Mouse (Mus musculus) forebrain, embryonic 15.5 days (tissue): ENCODE data around the gene Aagab. TPM values are rescaled to one million over a fixed set of nuclear protein-coding genes. Genes with fewer than 3 reads are reported as not detected.

Source experiments
- ATAC-seq: fragments of 200-750 bp; cut with Nextera tagmentation; replicated peaks from 2 replicates; pipeline ENCODE4 v1.8.0; 2017; ENCODE audit warnings: mild to moderate bottlenecking, moderate TSS enrichment, moderate library complexity
- H3K27ac ChIP-seq: fragments of 300-500 bp; sonication (generic); replicated peaks from 2 replicates; pipeline ENCODE4 v1.5.1; 2015; ENCODE audit warnings: mild to moderate bottlenecking, inconsistent platforms
- H3K27me3 ChIP-seq: fragments of 300-500 bp; sonication (generic); 2 replicates; pipeline ENCODE4 v1.6.1; 2015; ENCODE audit warnings: inconsistent platforms
- H3K36me3 ChIP-seq: fragments of 300-500 bp; sonication (generic); 2 replicates; pipeline ENCODE4 v1.6.1; 2015; ENCODE audit warnings: mild to moderate bottlenecking, inconsistent platforms
- H3K4me1 ChIP-seq: fragments of 300-500 bp; sonication (generic); 2 replicates; pipeline ENCODE4 v1.6.1; 2015; ENCODE audit warnings: inconsistent platforms
- H3K4me2 ChIP-seq: fragments of 300-500 bp; sonication (generic); replicated peaks from 2 replicates; pipeline ENCODE4 v1.6.1; 2015; ENCODE audit warnings: mild to moderate bottlenecking, inconsistent platforms
- H3K4me3 ChIP-seq: fragments of 300-500 bp; sonication (generic); 2 replicates; pipeline ENCODE4 v1.5.1; 2015; ENCODE audit warnings: mild to moderate bottlenecking, inconsistent platforms
- H3K9ac ChIP-seq: fragments of 300-500 bp; sonication (generic); replicated peaks from 2 replicates; pipeline ENCODE4 v1.6.1; 2015; ENCODE audit warnings: mild to moderate bottlenecking, inconsistent platforms
- H3K9me3 ChIP-seq: fragments of 300-500 bp; sonication (generic); 2 replicates; pipeline ENCODE4 v1.6.1; 2016; ENCODE audit warnings: inconsistent platforms
- WGBS: fragments of 180-500 bp; shearing (Covaris S2); methylation state at CpG from one replicate; pipeline ENCODE4 v1.1.7; 2015; ENCODE audit warnings: mixed read lengths; 5-methylcytosine and 5-hydroxymethylcytosine counted together
- polyA plus RNA-seq: library from polyadenylated mRNA; unstranded; fragments of >200 nt; fragmentation: Nextera tagmentation; extraction: Ambion mirVana; gene quantifications from 2 replicates; pipeline ENCODE4 v1.2.1, GENCODE M21; 2015

Gene Aagab
- polyA plus RNA-seq, 1 experiment from 2014 or later, result 56.6 TPM

DNA sequence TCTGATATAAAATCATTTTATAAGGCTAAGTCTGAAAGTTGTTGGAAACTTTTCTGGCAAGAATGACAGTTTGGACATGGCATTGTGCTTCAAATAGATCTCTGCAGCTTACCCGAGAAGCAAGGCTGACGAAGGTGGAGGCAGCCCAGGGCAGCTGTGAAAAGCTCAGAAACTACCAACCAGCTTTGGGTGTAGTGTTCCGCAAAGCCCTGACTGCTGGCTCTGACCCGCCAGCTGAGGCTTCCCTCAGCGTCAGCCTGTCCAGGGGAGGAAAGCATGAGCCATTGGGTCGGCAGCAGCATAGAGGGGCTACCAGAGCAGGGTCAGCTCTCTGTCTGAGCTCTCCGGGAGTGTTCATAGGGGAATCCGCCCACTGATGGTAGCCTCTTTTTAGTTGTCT is 6.8 kb downstream of the Aagab start:
- no peak for ATAC-seq
- Histone ChIP-seq H3K36me3 (no peaks in the 10 kb centered on the region), H3K27ac (no peak overlapping the region), H3K9me3 (no peaks in the 10 kb centered on the region), H3K27me3 (no peaks in the 10 kb centered on the region), H3K4me3 (no peak overlapping the region), H3K4me2 (no peak overlapping the region), H3K9ac (no peak overlapping the region), H3K4me1 (peaks cover 21% of the 10 kb centered on the region)
- 75% methylated on average over 8 of the region's 8 CpGs for WGBS

DNA sequence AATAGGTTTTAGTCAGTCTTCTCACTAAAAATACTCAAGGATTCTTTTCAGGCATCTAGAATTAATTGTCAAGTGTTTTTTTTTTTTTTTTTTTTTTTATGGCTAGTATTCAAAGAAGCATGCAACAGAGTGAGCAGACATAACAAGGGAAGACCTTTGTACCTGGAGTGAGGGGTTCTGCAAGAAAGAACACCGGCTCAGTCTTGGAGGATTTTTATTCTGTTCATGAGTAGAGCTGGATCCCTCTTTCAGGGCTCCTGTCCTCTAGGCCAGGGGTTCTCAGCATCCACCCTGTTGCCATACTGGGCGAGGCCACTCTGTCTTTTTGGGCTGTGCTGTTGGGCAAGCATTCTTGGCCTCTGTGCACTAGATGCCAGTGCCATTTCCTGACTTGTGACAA is 7.3 kb downstream of the Aagab start:
- Histone ChIP-seq H3K27me3 (no peaks in the 10 kb centered on the region), H3K27ac (no peak overlapping the region), H3K9ac (no peak overlapping the region), H3K4me3 (no peak overlapping the region), H3K4me1 (peaks cover 22% of the 10 kb centered on the region), H3K9me3 (no peaks in the 10 kb centered on the region), H3K4me2 (no peak overlapping the region), H3K36me3 (no peaks in the 10 kb centered on the region)
- 91% methylated on average over 2 of the region's 2 CpGs for WGBS
- no peak for ATAC-seq

DNA sequence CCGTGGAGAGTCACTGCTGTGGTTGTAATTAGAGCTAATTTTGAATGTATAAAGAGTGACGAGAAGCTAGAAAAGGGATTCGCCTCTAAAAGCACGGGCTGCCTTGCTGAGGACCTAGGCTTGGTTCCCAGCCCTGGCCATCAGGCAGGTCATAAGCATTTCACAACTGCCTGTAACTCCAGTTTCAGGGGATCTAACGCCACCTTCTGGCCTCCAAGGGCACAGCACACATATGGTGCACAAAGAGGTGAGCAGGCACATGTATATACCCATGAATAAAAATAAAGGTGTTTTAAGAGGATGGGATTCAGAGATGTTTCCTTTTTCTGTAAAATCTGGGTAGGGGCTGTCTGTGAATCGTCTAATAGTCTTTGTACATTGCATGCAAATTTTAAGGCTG is 7.8 kb downstream of the Aagab start:
- no peaks in the 10 kb centered on the region for H3K36me3 ChIP-seq
- no peaks in the 10 kb centered on the region for H3K27me3 ChIP-seq
- H3K27ac ChIP-seq, result no peak overlapping the region
- peaks cover 22% of the 10 kb centered on the region for H3K4me1 ChIP-seq
- ATAC-seq, result no peak
- no peak overlapping the region for H3K9ac ChIP-seq
- no peak overlapping the region for H3K4me3 ChIP-seq
- 87% methylated on average over 6 of the region's 6 CpGs for whole genome bisulfite sequencing
- H3K9me3 ChIP-seq, result no peaks in the 10 kb centered on the region
- H3K4me2 ChIP-seq, result no peak overlapping the region

DNA sequence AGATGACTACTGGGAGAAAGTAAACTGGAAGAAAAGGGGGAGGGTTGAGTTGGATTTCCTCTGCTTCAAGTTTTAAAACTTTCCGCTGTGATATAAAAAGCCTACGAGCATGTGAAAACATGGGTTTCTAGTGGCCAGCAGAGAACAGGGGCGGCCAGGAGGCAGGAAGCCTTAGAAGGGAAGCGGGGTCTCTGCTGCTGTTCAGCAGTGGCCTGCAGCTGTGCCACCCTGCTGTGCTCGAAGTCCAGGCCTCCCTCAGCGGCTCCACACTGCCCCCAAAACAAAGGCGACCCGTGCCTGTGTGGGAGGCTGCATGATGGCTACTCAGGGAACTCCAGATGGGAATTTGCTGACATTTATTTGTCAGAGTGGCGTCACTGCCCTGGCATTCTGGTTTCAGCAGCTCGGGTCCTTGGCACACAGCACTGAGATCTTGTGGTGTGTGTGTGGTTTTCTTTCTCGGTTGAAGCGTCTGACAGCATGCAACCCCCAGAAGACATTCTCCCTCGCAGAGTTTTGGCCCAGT is 8.4 kb downstream of the Aagab start:
- ATAC-seq, result no peak
- no peaks in the 10 kb centered on the region for H3K36me3 ChIP-seq
- H3K27ac ChIP-seq, result no peak overlapping the region
- peaks cover 22% of the 10 kb centered on the region for H3K4me1 ChIP-seq
- no peak overlapping the region for H3K9ac ChIP-seq
- no peak overlapping the region for H3K4me3 ChIP-seq
- no peaks in the 10 kb centered on the region for H3K27me3 ChIP-seq
- H3K9me3 ChIP-seq, result no peaks in the 10 kb centered on the region
- no peak overlapping the region for H3K4me2 ChIP-seq
- WGBS, result 14% methylated on average over 13 of the region's 13 CpGs

DNA sequence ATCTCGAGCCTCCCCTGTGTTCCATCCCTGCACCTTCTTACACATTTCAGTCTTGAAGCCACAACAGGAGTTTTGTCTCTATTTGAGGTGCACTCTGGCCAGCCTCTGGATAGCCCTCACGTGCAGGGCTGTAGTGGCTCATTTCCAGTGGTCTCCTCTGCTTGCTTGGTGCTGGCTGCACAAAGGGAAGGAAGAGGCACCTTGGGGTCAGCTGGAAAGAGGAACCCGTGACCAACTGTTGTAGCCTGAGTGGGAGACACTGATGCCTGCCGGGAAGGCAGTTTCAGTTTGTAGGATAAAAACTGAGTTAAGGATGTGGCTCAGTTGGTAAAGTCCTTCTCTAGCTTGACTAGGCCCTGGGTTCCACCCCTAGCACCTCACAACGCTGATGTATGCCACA is 9.5 kb downstream of the Aagab start:
- no peaks in the 10 kb centered on the region for H3K9me3 ChIP-seq
- H3K27ac ChIP-seq, result no peak overlapping the region
- no peak for ATAC-seq
- no peak overlapping the region for H3K4me3 ChIP-seq
- H3K36me3 ChIP-seq, result peaks cover under 1% of the 10 kb centered on the region; the same call in 1 of the 2 replicates
- H3K9ac ChIP-seq, result no peak overlapping the region
- WGBS, result 75% methylated on average over 5 of the region's 5 CpGs
- H3K4me2 ChIP-seq, result no peak overlapping the region
- H3K27me3 ChIP-seq, result no peaks in the 10 kb centered on the region
- peaks cover 22% of the 10 kb centered on the region for H3K4me1 ChIP-seq

DNA sequence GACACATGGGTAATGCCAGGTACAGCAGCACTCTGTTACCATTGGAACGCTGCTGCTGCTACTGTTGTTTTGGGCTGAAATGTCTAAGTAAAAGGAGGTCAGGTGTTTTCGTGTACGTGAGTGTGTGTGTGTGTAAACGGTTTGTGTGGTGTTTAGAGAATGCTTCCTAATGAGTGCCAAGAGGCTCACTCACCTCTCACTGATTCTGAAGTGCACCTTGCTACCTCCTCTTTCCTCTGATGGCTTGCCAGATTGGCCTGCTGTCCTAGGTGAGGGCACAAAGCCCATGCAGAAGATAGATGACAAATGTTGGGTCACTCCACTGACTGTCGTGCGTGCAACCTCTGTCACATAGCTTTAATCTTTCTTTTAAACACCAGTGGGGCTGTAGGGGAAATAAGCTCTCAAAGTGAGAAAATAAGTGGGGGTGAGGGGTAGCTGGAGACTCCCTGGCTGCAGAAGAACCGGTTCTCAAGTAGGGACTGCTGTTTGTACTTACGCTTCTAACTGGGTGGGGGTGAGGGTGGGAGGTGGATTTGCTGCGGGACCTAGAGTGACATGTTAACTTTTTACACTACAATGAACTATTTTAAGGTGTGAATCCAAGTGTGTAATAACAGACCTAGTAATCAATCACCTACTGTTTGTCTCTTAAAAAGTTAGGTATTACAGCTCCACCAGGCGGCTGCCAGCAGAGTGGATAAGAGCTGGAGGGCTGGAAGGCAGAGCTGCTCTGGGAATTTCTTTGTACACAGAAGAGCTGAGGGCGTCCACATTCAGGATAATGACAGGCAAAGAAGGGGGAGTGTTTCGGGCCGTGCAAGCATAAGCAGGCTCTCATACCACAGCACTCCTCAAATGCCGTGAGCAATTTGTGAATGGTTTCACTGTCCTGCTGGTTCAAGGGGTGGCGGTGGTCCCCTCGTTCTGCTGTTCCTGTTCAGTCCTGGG is 10.4 kb downstream of the Aagab start:
- Histone ChIP-seq H3K36me3 (peaks cover 8% of the 10 kb centered on the region; the same call in 1 of the 2 replicates), H3K4me1 (peaks cover 22% of the 10 kb centered on the region), H3K4me3 (no peak overlapping the region), H3K4me2 (peak overlapping the region; percentile 1; the same call in 1 of the 2 replicates), H3K9me3 (no peaks in the 10 kb centered on the region), H3K9ac (no peak overlapping the region), H3K27me3 (no peaks in the 10 kb centered on the region), H3K27ac (no peak overlapping the region)
- 38% methylated on average over 16 of the region's 16 CpGs for WGBS
- ATAC-seq, result 0 out of 2 replicates have a peak, but pooled peaks have one; percentile 26

DNA sequence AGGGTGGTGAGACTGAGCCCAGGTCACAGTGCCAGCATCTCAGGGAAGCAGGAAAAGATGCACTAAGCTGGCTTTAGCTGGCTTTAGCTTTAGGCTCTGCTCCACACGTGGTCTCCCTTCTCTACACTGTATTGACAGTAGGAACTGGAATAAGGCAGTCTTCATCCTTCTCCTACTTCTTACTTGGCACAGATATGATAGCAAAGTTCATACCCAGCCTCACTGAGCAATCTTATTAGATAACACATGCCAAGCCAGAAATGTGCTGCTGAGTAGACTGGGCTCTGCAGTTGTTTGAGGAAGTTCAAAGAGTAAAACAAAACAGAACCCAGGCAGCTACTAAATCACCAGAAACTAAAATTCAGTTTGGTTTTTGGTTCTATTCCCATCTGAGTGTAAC is 11.1 kb downstream of the Aagab start:
- no peaks in the 10 kb centered on the region for H3K27me3 ChIP-seq
- no peak overlapping the region for H3K4me3 ChIP-seq
- H3K4me2 ChIP-seq, result peak overlapping the region; percentile 1; the same call in 1 of the 2 replicates
- H3K27ac ChIP-seq, result no peak overlapping the region
- WGBS, result 26% methylated on average over 1 of the region's 1 CpGs
- ATAC-seq, result 0 out of 2 replicates have a peak, but pooled peaks have one; percentile 13
- H3K4me1 ChIP-seq, result peaks cover 22% of the 10 kb centered on the region
- no peak overlapping the region for H3K9ac ChIP-seq
- peaks cover 11% of the 10 kb centered on the region for H3K36me3 ChIP-seq
- H3K9me3 ChIP-seq, result no peaks in the 10 kb centered on the region

DNA sequence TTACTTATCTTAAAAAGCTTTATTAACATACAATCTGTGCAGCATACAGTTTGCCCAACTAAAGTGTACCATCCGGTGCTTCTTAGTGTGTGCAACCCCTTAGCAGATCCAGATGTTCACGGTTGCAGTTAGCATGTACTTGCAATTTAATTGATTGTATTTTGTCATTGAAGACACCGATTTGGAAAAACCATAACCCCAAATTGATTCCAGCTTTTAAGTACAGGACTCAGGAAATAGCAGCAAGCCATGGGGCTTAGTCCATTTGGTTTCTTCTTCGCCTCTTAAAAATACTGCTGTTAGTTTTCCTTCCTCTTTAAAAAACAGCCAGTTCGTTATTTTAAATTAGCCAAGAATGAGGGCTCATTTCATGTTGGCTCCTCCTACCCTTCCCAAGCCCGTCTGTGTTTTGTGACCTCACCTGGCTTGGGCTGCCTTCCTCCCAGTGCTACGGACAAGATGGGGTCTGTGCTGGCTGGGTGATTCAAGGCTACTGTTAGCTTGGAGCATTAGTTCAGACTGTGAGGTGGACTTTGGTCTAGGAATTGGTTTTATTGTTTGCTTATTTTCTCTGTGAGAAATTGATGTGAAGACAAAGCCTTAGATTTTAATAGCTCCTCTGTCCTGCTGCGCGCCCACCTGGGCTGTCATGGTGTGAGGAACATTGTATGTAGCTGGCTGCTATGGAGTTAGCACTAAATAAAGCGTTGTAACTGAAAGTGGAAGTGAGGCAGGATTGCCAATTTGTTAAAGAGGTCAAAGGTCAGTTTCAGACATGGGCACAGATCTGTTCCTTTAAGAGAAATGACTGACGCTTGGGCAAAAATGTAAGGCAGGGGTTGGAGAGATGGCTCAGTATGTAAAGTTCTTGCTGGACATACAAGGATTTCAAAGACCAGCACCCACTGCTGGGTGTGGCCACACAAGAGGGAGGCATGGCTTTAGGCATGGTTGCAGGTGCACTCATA is 11.8 kb downstream of the Aagab start:
- Histone ChIP-seq H3K4me2 (no peak overlapping the region), H3K4me3 (no peak overlapping the region), H3K27me3 (no peaks in the 10 kb centered on the region), H3K9me3 (no peaks in the 10 kb centered on the region), H3K36me3 (peaks cover 17% of the 10 kb centered on the region), H3K4me1 (peaks cover 22% of the 10 kb centered on the region), H3K27ac (no peak overlapping the region), H3K9ac (no peak overlapping the region)
- WGBS, result 74% methylated on average over 11 of the region's 11 CpGs
- ATAC-seq, result no peak

DNA sequence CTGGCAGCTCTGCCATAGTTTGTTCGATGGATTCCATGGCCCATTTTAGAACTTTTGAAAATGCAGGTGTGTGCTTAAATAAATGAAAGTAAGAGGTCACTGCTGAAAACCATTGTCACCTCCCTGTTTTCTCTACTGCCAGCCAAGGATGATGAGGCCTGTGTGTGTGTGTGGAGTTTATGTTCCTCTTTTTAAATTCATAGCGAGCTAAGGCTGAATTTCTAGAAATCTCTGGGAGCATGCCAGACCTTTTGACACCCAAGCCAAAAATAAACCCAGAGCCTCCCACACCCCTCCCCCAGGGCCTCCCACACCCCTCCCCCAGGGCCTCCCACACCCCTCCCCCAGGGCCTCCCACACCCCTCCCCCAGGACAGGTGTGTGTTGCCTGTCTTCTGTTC is 15.5 kb downstream of the Aagab start:
- Histone ChIP-seq H3K27me3 (no peaks in the 10 kb centered on the region), H3K9ac (no peak overlapping the region), H3K36me3 (peaks cover 29% of the 10 kb centered on the region), H3K4me3 (no peak overlapping the region), H3K4me2 (no peak overlapping the region), H3K9me3 (no peaks in the 10 kb centered on the region), H3K27ac (no peak overlapping the region), H3K4me1 (peaks cover 9% of the 10 kb centered on the region; the same call in 1 of the 2 replicates)
- 88% methylated on average over 2 of the region's 2 CpGs for WGBS
- no peak for ATAC-seq

DNA sequence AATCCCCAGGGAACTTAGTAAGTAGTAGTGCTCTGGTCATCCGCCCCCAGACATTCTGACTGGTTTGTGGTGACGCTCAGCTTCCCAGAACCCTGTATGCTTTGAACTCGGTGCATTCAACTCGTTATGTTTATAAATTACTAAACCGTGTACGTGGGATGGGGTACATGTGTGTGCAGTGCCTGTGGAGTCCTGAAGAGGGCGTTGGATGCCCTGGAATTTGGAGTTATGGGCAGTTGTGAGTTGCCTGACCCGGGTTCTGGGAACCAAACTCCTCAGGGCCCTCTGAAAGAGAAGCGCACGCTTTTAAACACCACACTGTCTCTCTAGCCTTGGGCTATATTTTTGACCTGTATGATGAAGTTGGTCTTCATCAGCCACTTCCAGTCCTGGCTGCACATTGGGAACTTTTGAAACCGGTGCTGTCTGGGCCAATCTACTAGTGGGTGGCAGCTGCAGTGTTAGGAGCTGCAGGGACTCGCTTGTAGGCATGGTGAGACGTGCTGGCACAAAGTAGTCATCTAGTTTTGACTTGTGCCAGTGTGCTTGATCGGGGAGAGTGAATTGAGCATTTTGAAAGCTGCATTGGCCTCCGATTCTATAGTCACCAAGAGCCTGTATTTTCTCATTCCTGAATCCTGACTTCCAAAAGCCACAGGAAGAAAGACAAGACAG is 21.6 kb downstream of the Aagab start:
- no peak for ATAC-seq
- H3K36me3 ChIP-seq, result peaks cover 13% of the 10 kb centered on the region
- WGBS, result 70% methylated on average over 15 of the region's 15 CpGs

DNA sequence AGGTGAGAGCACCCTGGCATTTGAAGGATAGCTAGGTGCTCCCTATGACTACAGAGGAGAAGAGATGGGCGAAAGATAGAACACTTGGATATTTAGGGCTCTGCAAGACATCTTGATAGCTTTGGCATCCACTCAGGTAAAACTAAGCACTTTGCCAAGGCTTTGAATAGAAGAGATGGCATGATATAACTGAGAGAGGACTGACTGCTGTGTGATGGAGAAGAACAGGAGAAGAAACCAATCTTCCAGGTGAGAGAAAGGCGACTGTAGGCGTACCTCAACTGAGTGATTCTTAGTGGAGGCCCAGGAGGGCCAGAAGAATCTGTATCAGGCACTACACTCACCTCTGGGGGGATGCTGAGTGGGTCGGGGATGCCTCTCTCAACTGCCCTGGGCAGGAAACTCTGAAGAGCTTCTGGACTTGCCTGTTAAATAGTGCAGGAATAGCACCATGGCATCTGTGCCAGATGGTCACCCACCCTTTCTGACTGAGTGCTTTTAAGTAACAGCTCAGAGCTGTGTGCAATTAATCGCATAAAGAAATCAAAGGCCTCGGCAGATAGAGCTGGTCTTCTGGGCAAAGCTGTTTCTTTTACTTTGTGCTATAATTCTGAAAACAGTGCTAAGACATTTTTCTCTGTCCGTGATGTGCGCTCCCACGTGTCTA is 22.8 kb downstream of the Aagab start:
- ATAC-seq, result no peak
- Histone ChIP-seq H3K9me3 (no peaks in the 10 kb centered on the region), H3K36me3 (peaks cover 4% of the 10 kb centered on the region; the same call in 1 of the 2 replicates), H3K4me2 (no peak overlapping the region), H3K4me1 (0 out of 2 replicates have a peak, but pooled peaks cover 4% of the 10 kb centered on the region), H3K27me3 (no peaks in the 10 kb centered on the region), H3K27ac (no peak overlapping the region), H3K4me3 (no peak overlapping the region), H3K9ac (no peak overlapping the region)
- WGBS, result 79% methylated on average over 9 of the region's 9 CpGs

More for the DNA sequence above, 21.6 kb downstream of the Aagab start:
- no peaks in the 10 kb centered on the region for H3K9me3 ChIP-seq
- H3K27me3 ChIP-seq, result no peaks in the 10 kb centered on the region
- H3K4me2 ChIP-seq, result no peak overlapping the region
- no peak overlapping the region for H3K27ac ChIP-seq
- no peak overlapping the region for H3K4me3 ChIP-seq
- 0 out of 2 replicates have a peak, but pooled peaks cover 4% of the 10 kb centered on the region for H3K4me1 ChIP-seq
- H3K9ac ChIP-seq, result no peak overlapping the region
